Mouse (Mus musculus) 3134 (cell line): Measurements from ENCODE around the gene Cygb.
A peak's percentile ranks its signal among the peaks of the same experiment; 100 is the strongest.

Experiments used
- DNase-seq: peaks from one replicate; pipeline ENCODE4 v3.0.0-alpha.2; 2011; ENCODE audit warnings: low spot score; ENCODE audit not compliant: insufficient read length; ENCODE audit errors: extremely low read depth

Gene Cygb

GRCm38 (mm10) chr11:116657311-116658223 is 3.5 kb upstream of the Cygb start:
- peak; percentile 91 for DNase-seq

- no peak for DNase-seq
Observed at GRCm38 (mm10) chr11:116656348-116657191, 2.5 kb upstream of the Cygb start.

GRCm38 (mm10) chr11:116653709-116654221 is 348 bp downstream of the Cygb start:
- DNase-seq, result no peak

- no peak for DNase-seq
Observed at GRCm38 (mm10) chr11:116653234-116653633, 879 bp downstream of the Cygb start, which contains the start of gene Prcd. Prcd (plus strand) TSS chr11:116653534.

GRCm38 (mm10) chr11:116652330-116653098 is 1.6 kb downstream of the Cygb start:
- no peak for DNase-seq

- DNase-seq, result no peak
Observed at GRCm38 (mm10) chr11:116651339-116651738, 2.8 kb downstream of the Cygb start.

GRCm38 (mm10) chr11:116650811-116651210 is 3.3 kb downstream of the Cygb start:
- DNase-seq, result no peak

- DNase-seq, result no peak
Observed at GRCm38 (mm10) chr11:116649711-116650337, 4.3 kb downstream of the Cygb start.

- DNase-seq, result no peak
Observed at GRCm38 (mm10) chr11:116648976-116649375, 5.1 kb downstream of the Cygb start.

- DNase-seq, result no peak
Observed at GRCm38 (mm10) chr11:116648213-116648921, 5.7 kb downstream of the Cygb start.

- DNase-seq, result no peak
Observed at GRCm38 (mm10) chr11:116647340-116647991, 6.6 kb downstream of the Cygb start.

- DNase-seq, result no peak
Observed at GRCm38 (mm10) chr11:116646771-116647170, 7.3 kb downstream of the Cygb start.

- DNase-seq, result no peak
Observed at GRCm38 (mm10) chr11:116646136-116646535, 8.0 kb downstream of the Cygb start.

GRCm38 (mm10) chr11:116645446-116646110 is 8.5 kb downstream of the Cygb start:
- DNase-seq, result no peak

- no peak for DNase-seq
Observed at GRCm38 (mm10) chr11:116644225-116645112, 9.6 kb downstream of the Cygb start.

- no peak for DNase-seq
Observed at GRCm38 (mm10) chr11:116643579-116644224, 10.4 kb downstream of the Cygb start.
